Mouse (Mus musculus): ENCODE measurements around the gene Prss44.

Prss44 gene

DNA sequence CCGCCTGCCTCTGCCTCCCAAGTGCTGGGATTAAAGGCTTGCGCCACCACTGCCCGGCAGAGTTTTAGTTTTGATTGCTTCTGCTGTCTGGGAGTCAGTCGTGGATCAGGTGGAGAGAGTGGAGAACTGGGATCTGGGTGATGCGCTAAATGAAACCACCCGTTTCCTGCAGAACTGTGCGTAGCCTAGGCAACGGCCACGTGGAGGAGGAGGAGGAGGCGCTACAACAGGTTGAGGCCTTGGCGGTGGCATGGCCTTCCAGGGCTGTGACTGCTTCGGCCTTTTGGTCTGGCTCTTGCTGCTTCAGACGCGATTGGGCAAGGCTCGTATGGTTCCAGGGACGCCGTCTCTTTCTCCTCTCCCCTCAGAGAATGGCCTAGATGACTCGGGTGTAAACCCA is at the start of gene Prss44:
Gene Prss44 (plus strand): TSS at position 206 of the 400 bp plus-strand sequence.
- ChIA-PET POLR2A (no interaction called here), CTCF (interaction anchor here in 1 of 4 experiments (1.0 kb wide), 1 partner anchor 57 kb away, joined by 3 read pairs; no protein-coding TSS in a partner anchor)

DNA sequence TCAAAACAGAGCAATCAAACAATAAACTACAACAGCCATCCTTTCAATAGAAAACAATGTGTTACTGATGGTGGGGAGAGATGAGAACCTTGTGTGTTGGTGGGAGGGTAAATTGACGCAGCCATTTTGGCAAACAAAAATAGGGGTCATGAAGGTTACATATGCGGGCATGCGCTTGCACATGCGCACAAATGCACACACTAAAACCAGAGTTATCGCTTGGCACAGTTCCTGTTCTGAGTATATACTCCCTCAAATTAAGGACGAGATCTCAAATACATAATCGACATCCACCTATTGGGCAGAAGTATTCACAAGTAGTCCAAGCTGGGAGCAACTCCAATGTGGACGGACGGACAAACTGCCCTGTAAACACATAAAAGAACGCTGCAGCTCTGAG is 41.5 kb upstream of the Prss44 start:
- ChIA-PET POLR2A (no interaction called here), CTCF (interaction anchor here in 2 of 4 experiments (0.8 to 1.3 kb wide), 2 partner anchors 9 kb away, joined by 3 read pairs; no protein-coding TSS in a partner anchor)

DNA sequence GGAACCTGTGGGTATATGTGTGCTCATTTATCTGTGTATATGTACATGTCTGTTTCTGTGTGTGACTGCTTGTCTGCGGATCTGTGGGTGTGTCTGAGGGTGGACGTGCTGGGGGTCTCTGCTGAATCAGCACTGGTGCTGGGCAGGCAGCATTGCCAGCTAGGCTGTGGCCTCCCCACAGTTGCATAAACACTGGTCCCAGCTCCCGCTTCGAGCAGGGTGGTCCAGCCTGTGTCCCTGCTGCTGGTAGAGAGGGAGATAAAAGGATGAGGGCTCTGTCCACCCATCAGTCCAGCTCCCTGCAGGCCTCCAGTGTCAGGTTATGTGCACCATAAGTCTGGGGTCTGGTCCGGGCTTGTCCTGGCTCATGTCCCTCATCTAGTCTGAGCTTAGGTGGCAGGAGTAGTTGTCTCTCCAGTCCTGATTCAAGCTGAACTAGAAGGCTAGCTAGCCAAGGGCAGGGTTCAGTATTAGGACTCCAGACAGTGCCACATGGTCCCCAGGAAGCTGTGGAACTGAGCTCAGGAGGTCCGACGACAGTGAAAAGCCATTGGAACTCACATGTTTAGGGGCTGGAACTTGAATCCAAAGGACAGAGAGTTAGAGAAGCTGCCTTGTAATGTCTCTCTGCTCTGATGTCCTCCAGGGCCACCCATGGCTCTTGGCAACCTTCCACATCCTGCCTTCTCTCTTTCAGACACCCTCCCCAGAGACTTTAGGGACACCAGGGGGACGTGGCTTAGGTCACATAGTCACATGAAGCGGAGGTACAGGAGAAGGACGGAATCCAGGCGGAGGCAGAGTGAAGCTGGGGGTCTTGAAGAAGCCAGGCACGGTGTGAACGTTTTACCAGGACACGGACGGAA is 39.2 kb upstream of the Prss44 start:
- CTCF ChIA-PET, result interaction anchor here in 2 of 4 experiments (0.6 to 1.4 kb wide), 2 partner anchors 15 to 37 kb away, joined by 3 to 8 read pairs; no protein-coding TSS in a partner anchor
- POLR2A ChIA-PET, result interaction anchor here in 3 of 4 experiments (0.6 to 1.3 kb wide), 5 partner anchors 9 to 71 kb away, joined by 3 read pairs; no protein-coding TSS in a partner anchor

DNA sequence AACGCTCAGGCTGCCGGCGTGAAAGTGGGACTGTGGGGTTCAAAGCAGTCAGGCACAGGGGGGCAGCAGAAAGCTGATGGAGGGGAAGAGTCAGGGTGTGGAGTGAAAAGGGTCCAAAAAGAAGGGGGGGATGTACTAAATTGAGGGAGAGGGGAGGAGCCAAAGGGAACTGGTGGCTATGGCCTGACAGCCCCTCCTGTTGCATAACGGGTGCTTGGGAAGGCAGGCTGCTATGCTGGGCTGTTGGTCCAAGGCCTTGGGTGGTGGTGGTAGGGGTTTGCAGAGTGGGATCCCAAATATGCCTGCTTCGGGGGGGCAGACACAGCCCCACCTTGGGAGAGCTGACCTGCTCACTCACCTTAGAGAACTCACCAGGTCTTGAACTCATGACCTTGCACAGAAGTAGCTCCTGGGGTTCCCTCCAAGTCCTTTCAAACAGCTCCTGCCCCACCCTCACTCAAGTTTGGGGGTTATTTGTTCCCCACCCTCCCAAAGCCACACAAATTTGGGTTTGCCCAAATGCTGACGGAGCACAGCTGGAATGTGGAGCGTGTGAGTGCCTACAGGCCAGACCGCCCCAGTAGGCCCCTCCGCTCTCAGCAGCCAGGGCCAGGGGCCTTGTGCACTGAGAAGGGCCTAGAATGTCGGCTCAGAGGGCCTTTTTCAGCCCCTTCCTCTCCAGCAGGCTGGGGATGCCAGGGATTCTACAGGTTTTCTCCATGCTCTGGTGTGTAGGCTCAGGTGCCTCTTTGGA is 38.3 kb upstream of the Prss44 start:
- POLR2A ChIA-PET, result interaction anchor here in 3 of 4 experiments (0.6 to 1.3 kb wide), 5 partner anchors 10 to 70 kb away, joined by 3 read pairs; no protein-coding TSS in a partner anchor
- CTCF ChIA-PET, result interaction anchor here in 3 of 4 experiments (0.6 to 1.4 kb wide), 3 partner anchors 16 to 115 kb away, joined by 3 to 9 read pairs (median 5); no protein-coding TSS in a partner anchor

DNA sequence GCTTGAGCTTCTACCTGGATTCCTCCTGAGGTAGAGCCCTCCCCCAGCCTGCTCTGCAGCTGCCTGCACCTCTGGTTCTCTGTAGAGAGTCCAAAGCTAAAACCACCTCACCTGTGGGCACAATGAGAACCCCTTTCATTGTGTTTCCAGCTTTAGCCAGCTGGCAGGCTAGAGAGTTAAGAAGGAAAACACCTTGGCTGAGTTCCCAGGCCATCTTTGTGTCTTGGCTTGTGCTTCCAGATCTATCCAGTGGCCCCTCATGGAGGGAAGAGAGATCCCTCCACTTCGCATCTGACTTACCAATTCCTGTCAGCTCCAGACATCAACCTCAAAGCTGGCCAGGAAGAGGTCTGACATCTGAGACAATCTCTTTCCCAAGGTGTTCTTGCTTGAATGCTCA is 35.7 kb upstream of the Prss44 start:
- POLR2A ChIA-PET, result interaction anchor here in 2 of 4 experiments (0.5 to 0.6 kb wide), 2 partner anchors 31 to 175 kb away, joined by 3 to 4 read pairs; no protein-coding TSS in a partner anchor
- CTCF ChIA-PET, result interaction anchor here in 2 of 4 experiments (1.1 to 1.8 kb wide), 6 partner anchors 9 to 364 kb away, joined by 3 to 8 read pairs (median 4); no protein-coding TSS in a partner anchor

DNA sequence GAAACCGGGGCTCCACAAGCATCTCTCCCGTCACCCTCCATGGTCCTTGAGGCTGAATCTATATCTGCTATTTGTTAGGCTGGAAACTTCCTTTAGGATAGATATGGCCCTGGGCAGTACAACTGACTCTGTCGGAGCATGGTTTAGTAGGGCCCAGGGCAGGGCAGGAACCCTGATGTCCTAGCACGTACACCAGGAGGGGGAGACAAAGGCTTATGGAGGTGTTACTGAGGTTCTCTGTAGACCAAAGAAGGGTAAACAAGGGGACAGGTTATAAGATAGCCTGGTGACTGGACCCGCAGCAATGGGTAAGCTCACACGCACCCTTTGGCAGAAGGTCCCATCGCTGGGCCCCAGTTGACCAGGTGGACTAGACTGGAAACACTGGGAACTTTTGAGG is 35.2 kb upstream of the Prss44 start:
- ChIA-PET CTCF (interaction anchor here (0.6 to 1.8 kb wide), 24 partner anchors 8 to 608 kb away, joined by 3 to 22 read pairs (median 4); no protein-coding TSS in a partner anchor), POLR2A (interaction anchor here in 3 of 4 experiments (0.5 to 1.4 kb wide), 6 partner anchors 9 to 302 kb away, joined by 3 to 5 read pairs (median 3); partner anchors contain the start of genes Kif9 (in 1 of the 3) and Klhl18 (in 1 of the 3))

DNA sequence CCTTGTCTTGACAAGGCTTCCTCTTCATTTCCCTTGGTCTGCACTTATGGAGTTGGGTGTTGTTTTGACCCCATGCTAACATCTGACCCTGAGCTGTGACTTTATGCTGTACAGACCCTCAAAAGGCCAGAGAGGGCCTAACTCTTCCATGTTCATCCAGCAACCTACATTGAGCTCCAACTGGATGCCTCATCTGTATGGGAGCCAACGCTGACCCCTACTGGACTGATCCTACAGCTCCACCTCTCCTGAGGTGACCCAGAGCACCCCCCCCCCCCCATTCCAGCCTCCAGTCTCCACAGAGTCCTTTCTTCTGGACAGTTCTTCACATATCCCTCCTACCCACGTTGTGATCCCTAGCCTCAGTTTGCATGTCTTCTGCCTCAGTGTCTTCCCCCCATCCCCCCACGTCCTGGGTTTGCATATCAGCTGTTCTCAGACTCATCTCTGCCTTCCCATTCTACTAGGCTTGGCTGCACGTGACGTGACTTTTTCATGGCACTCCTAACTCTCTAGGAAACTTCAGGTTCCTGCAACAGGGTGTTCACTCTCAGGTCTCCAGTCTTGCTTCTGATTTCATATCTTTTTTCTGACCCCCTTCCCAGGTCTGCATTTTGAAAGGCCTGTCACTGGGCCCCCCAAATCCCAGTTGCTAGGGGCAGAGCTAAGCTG is 34.4 kb upstream of the Prss44 start:
- CTCF ChIA-PET, result interaction anchor here (0.6 to 1.8 kb wide), 35 partner anchors 9 to 609 kb away, joined by 3 to 22 read pairs (median 4); no protein-coding TSS in a partner anchor
- POLR2A ChIA-PET, result interaction anchor here in 2 of 4 experiments (0.6 to 1.4 kb wide), 8 partner anchors 10 to 350 kb away, joined by 3 to 5 read pairs (median 3); partner anchors contain the start of genes Kif9 (in 1 of the 2) and Klhl18 (in 1 of the 2)

DNA sequence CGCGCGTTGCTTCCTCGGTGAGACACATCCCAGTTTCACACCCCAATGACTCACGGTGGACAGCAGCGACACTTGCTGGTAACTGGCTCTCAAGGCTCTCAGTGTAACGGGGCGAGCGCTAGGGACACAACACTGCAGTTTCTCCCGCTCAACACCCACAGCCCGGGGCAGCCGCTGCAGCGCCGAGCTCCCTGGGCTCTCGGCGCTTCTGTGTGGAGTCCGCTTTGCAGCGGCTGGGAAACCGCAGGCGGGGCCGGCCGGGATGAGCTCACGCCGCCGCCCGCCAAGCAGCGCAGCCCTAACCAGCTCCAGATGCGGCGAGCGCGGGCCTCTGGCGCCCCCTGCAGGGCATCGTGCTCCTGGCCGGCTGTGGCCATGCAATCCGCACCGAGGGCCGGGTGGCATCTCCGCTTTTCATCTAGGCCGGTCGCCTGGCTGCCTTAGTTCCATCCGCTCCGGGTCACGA is 32.5 kb upstream of the Prss44 start:
- ChIA-PET CTCF (interaction anchor here (0.5 to 2.3 kb wide), 172 partner anchors 8 to 652 kb away, joined by 3 to 32 read pairs (median 4); partner anchors contain the start of genes Nradd (in 3 of the 4), Myl3 (in 2 of the 4), Ptpn23 (in 2 of the 4) and Scap (in 2 of the 4)), POLR2A (interaction anchor here in 3 of 4 experiments (0.5 to 2.0 kb wide), 34 partner anchors 10 to 477 kb away, joined by 3 to 12 read pairs (median 3); partner anchors contain the start of genes Ptpn23 (in 2 of the 3), Tdgf1 (in 2 of the 3), Als2cl (in 1 of the 3) and Elp6 (in 1 of the 3))

DNA sequence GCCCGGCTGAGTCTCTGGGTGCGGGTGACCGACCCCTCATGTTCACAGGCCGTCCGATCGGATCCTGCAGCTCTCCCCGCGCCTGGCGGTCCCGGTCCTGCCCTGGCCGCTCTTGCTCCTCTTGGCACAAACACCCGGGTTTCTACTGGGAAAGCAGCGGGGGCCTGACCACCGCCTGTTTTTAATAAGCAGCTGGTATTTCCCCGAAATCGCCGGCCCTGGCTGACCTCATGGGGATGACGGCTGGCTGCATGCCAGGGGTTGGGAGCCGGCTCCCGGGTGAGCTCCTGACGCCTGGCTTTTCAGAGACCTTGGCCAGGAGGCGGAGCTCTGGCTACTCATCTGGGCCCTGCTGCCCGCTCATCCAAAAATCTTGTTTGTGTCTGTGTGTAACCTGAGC is 32.1 kb upstream of the Prss44 start:
- POLR2A ChIA-PET, result interaction anchor here in 3 of 4 experiments (0.5 to 2.0 kb wide), 33 partner anchors 9 to 477 kb away, joined by 3 to 12 read pairs (median 3); partner anchors contain the start of genes Als2cl (in 2 of the 3), Ptpn23 (in 2 of the 3), Tdgf1 (in 2 of the 3) and Tmie (in 2 of the 3)
- CTCF ChIA-PET, result interaction anchor here (0.5 to 2.3 kb wide), 157 partner anchors 9 to 521 kb away, joined by 3 to 32 read pairs (median 5); partner anchors contain the start of genes Nradd (in 3 of the 4), Myl3 (in 2 of the 4), Scap (in 2 of the 4) and Tmie (in 2 of the 4)

DNA sequence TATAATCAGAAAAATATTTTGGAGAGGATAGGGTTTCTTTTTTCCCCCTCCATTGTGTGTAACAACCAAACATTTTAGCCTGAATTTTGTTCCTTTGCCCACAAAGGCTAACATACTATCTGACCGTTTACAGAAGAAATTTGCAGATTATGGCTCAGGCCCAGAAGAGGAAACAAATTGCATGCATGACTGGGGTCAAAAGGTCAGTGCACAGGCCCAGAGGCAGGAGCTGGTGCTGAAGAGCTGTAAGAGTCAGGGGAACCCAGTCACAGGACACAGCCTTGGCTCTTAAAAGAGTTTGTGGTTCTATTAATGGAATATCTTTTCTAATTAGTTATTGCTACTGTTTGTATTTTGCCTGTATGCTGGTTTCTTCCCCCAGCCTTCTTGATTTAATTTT is 30.2 kb upstream of the Prss44 start:
- POLR2A ChIA-PET, result interaction anchor here in 3 of 4 experiments (0.6 to 1.2 kb wide), 4 partner anchors 13 to 162 kb away, joined by 3 read pairs; partner anchors contain the start of genes Nradd (in 1 of the 3) and Tdgf1 (in 1 of the 3)
- CTCF ChIA-PET, result interaction anchor here in 1 of 4 experiments (0.9 to 1.7 kb wide), 2 partner anchors 152 to 372 kb away, joined by 3 to 4 read pairs; no protein-coding TSS in a partner anchor

DNA sequence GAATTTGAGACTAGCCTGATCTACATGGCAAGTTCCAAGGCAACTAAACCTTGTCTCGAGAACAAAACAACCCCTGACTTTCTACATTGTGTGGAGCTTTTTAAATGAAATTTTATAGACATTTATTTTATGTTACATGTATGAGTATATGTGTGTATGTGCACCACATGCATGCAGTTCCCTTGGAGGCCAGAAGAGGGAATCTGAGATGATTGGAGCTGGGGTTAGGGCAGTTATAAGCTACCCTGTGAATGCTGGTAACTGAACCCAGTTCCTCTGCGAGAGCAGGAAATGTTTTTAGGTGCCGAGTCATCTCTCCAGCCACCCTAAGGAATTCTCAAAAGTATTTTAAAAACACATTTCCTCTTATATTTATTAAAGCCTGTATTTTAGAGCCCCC is 25.6 kb upstream of the Prss44 start:
- ChIA-PET POLR2A (interaction anchor here in 1 of 4 experiments (1.0 kb wide), 1 partner anchor 9 kb away, joined by 5 read pairs; no protein-coding TSS in a partner anchor), CTCF (interaction anchor here in 2 of 4 experiments (0.7 to 2.2 kb wide), 3 partner anchors 83 to 91 kb away, joined by 3 to 7 read pairs (median 4); partner anchors contain the start of genes Als2cl (in 1 of the 2) and Tmie (in 1 of the 2))

DNA sequence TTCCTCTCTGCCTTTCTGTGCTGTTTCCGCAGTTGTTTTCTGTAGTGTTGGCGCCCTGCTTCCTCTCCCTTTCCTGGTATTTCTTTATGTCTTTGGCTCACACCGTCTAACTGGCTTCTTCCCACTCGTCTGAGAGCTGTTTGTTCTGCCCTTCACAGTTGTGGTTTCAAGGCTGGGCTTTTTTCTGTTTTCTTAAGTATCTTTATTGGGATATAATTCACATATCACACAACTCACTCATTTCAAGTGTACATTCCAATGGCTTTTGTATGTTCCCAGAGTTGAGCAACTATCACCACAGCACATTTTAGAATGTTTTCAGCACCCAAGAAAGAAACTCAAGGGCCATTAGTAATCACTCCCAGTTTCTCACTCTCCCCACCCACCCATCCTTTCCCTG is 23.3 kb upstream of the Prss44 start:
- ChIA-PET CTCF (interaction anchor here in 2 of 4 experiments (0.6 kb wide), 2 partner anchors 53 to 76 kb away, joined by 3 to 4 read pairs; no protein-coding TSS in a partner anchor), POLR2A (interaction anchor here in 2 of 4 experiments (0.7 to 2.0 kb wide), 3 partner anchors 9 to 1001 kb away, joined by 3 to 5 read pairs (median 3); no protein-coding TSS in a partner anchor)

DNA sequence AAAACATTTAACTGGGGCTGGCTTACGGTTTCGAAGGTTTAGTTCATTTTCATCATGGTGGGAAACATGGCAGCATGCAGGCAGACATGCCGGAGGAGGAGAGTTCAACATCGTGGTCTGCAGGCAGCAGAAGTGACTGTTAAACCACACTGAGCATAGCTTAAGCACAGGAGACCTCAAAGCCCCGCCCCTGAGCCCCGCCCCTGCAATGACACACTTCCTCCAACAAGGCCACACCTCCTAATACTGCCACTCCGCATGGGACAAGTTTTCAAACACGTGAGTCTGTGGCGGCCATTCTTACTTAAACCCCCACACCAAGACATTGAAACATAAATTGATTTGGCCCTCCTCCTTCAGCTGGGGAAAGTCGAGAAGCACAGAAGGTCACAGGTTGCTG is 16.8 kb upstream of the Prss44 start:
- ChIA-PET POLR2A (interaction anchor here in 3 of 4 experiments (0.6 to 1.6 kb wide), 16 partner anchors 9 to 389 kb away, joined by 3 to 11 read pairs (median 3); partner anchors contain the start of genes Ptpn23 (in 2 of the 3), Ccdc12 (in 1 of the 3) and Nbeal2 (in 1 of the 3)), CTCF (interaction anchor here in 3 of 4 experiments (1.1 to 2.1 kb wide), 4 partner anchors 15 to 74 kb away, joined by 3 to 12 read pairs (median 7); no protein-coding TSS in a partner anchor)

DNA sequence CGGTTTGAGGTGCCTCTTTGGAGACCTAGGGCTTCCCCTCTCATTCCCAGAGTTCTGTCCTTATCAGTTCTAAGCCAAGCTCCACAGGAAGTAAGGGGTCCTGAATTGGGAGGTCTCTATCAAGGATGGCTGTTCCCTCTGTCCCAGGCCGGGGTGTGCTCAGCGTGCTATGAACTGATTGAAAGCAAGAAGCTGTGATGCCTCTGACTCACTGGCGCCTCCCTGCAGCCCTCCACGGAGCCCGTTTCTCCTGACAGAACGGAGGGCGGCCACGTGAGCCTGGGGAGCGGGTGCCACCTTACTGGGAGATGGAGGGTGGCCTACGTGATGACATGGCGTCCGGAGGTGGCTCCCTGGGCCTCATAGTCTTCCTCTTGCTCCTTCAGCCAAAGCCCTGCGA is 15.9 kb upstream of the Prss44 start, which contains the start of gene Prss42:
Gene Prss42 (plus strand): TSS at position 301 of the 400 bp plus-strand sequence.
- CTCF ChIA-PET, result interaction anchor here in 2 of 4 experiments (1.0 to 2.1 kb wide), 4 partner anchors 16 to 199 kb away, joined by 3 to 12 read pairs (median 6); no protein-coding TSS in a partner anchor
- POLR2A ChIA-PET, result interaction anchor here in 2 of 4 experiments (0.9 to 1.5 kb wide), 5 partner anchors 17 to 390 kb away, joined by 3 to 10 read pairs (median 3); partner anchors contain the start of gene Ptpn23 (in 1 of the 2)

DNA sequence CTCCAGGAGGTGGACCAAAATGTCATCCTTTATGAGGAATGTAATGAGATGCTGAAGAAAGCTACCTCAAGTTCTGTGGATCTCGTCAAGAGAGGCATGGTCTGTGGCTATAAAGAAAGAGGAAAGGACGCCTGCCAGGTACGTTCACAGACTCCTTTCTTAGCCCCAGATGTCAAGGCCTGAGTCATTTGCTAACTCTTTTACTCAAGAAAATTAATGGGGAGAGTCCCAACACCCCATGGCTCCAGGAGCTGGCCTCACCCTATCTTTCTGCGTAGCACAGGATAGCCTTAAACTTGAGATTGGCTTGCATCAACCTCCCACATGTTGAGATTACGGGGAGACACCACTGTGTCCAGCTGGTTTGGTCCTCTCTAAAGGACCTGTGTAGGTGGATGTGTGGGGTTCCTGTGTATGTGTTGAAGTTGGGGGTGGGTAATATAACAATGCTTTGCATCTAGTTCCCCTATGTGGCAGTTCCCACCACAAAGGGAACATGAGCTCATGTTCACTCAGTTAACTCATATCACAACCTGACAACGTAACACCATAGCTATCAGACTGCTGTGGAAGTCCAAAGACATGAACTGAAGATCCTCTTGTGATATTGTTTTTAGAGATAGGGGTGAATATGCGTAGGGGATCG is 12.8 kb upstream of the Prss44 start:
- POLR2A ChIA-PET, result interaction anchor here in 1 of 4 experiments (0.9 to 1.1 kb wide), 2 partner anchors 56 to 68 kb away, joined by 3 read pairs; no protein-coding TSS in a partner anchor
- CTCF ChIA-PET, result interaction anchor here in 2 of 4 experiments (0.6 to 1.0 kb wide), 3 partner anchors 8 to 264 kb away, joined by 3 to 4 read pairs (median 3); no protein-coding TSS in a partner anchor
